Mouse (Mus musculus): ENCODE data around the gene Zfyve28. TPM values are rescaled to one million over a fixed set of nuclear protein-coding genes. Genes with fewer than 3 reads are reported as not detected.
A peak's percentile ranks its signal among the peaks of the same experiment; 100 is the strongest.

The Zfyve28 gene
- polyA plus RNA-seq, 1 experiment from 2014 or later, result 0.29 TPM

- H3K27me3 ChIP-seq (ENCODE audit: control insufficient read depth, insufficient read depth, low read length), result peaks cover 10% of the 10 kb centered on the region
- peak overlapping the region; percentile 32; the same call in 1 of the 2 replicates for H3K4me2 ChIP-seq
- ATAC-seq (replicated peaks; ENCODE audit: insufficient number of reproducible peaks, low FRiP score, low TSS enrichment), result peak; percentile 57
- no peak overlapping the region for H3K4me3 ChIP-seq (ENCODE audit: low read depth, low read length)
- no peaks in the 10 kb centered on the region for H3K36me3 ChIP-seq (ENCODE audit: control insufficient read depth, insufficient read depth, low read length)
- no peak overlapping the region for H3K9ac ChIP-seq (ENCODE audit: low read depth, low read length)
- 19% methylated on average over 9 of the region's 9 CpGs for WGBS (ENCODE audit: insufficient replicate concordance)
- peaks cover 21% of the 10 kb centered on the region for H3K4me1 ChIP-seq (ENCODE audit: control insufficient read depth, insufficient read depth, low read length)
- no peaks in the 10 kb centered on the region for H3K9me3 ChIP-seq (replicated peaks; ENCODE audit: control insufficient read depth, low read length)
- H3K27ac ChIP-seq (ENCODE audit: low read depth, low read length), result no peak overlapping the region
These were observed 70.5 kb downstream of the Zfyve28 start for GRCm38 (mm10) chr5:34217756-34218155.

- H3K27ac ChIP-seq (ENCODE audit: low read depth, low read length), result no peak overlapping the region
- H3K27me3 ChIP-seq (ENCODE audit: control insufficient read depth, insufficient read depth, low read length), result peaks cover 14% of the 10 kb centered on the region
- WGBS (ENCODE audit: insufficient replicate concordance), result 83% methylated on average over 7 of the region's 7 CpGs
- no peaks in the 10 kb centered on the region for H3K36me3 ChIP-seq (ENCODE audit: control insufficient read depth, insufficient read depth, low read length)
- no peak overlapping the region for H3K4me2 ChIP-seq
- ATAC-seq (replicated peaks; ENCODE audit: insufficient number of reproducible peaks, low FRiP score, low TSS enrichment), result no peak
- H3K4me1 ChIP-seq (ENCODE audit: control insufficient read depth, insufficient read depth, low read length), result peaks cover 21% of the 10 kb centered on the region
- H3K4me3 ChIP-seq (ENCODE audit: low read depth, low read length), result no peak overlapping the region
- no peaks in the 10 kb centered on the region for H3K9me3 ChIP-seq (replicated peaks; ENCODE audit: control insufficient read depth, low read length)
- no peak overlapping the region for H3K9ac ChIP-seq (ENCODE audit: low read depth, low read length)
These were observed 72.2 kb downstream of the Zfyve28 start for GRCm38 (mm10) chr5:34216025-34216424.

GRCm38 (mm10) chr5:34213659-34214058 is 74.6 kb downstream of the Zfyve28 start:
- Histone ChIP-seq H3K9ac (ENCODE audit: low read depth, low read length) (no peak overlapping the region), H3K27me3 (ENCODE audit: control insufficient read depth, insufficient read depth, low read length) (peaks cover 10% of the 10 kb centered on the region), H3K4me1 (ENCODE audit: control insufficient read depth, insufficient read depth, low read length) (peaks cover 18% of the 10 kb centered on the region), H3K27ac (ENCODE audit: low read depth, low read length) (no peak overlapping the region), H3K4me3 (ENCODE audit: low read depth, low read length) (no peak overlapping the region), H3K4me2 (no peak overlapping the region), H3K36me3 (ENCODE audit: control insufficient read depth, insufficient read depth, low read length) (no peaks in the 10 kb centered on the region), H3K9me3 (replicated peaks; ENCODE audit: control insufficient read depth, low read length) (no peaks in the 10 kb centered on the region)
- ATAC-seq (replicated peaks; ENCODE audit: insufficient number of reproducible peaks, low FRiP score, low TSS enrichment), result no peak
- WGBS (ENCODE audit: insufficient replicate concordance), result 51% methylated on average over 8 of the region's 8 CpGs

- H3K9ac ChIP-seq (ENCODE audit: low read depth, low read length), result no peak overlapping the region
- H3K4me3 ChIP-seq (ENCODE audit: low read depth, low read length), result no peak overlapping the region
- no peak overlapping the region for H3K4me2 ChIP-seq
- no peak overlapping the region for H3K27ac ChIP-seq (ENCODE audit: low read depth, low read length)
- ATAC-seq (replicated peaks; ENCODE audit: insufficient number of reproducible peaks, low FRiP score, low TSS enrichment), result no peak
- H3K36me3 ChIP-seq (ENCODE audit: control insufficient read depth, insufficient read depth, low read length), result no peaks in the 10 kb centered on the region
- H3K27me3 ChIP-seq (ENCODE audit: control insufficient read depth, insufficient read depth, low read length), result peaks cover 8% of the 10 kb centered on the region
- H3K4me1 ChIP-seq (ENCODE audit: control insufficient read depth, insufficient read depth, low read length), result peaks cover 9% of the 10 kb centered on the region
- H3K9me3 ChIP-seq (replicated peaks; ENCODE audit: control insufficient read depth, low read length), result no peaks in the 10 kb centered on the region
- 14% methylated on average over 1 of the region's 1 CpGs for WGBS (ENCODE audit: insufficient replicate concordance)
These were observed 78.0 kb downstream of the Zfyve28 start for GRCm38 (mm10) chr5:34210279-34210678.

GRCm38 (mm10) chr5:34207503-34207902 is 80.7 kb downstream of the Zfyve28 start:
- ATAC-seq (replicated peaks; ENCODE audit: insufficient number of reproducible peaks, low FRiP score, low TSS enrichment), result no peak
- Histone ChIP-seq H3K4me3 (ENCODE audit: low read depth, low read length) (no peak overlapping the region), H3K9ac (ENCODE audit: low read depth, low read length) (no peak overlapping the region), H3K4me2 (no peak overlapping the region), H3K9me3 (replicated peaks; ENCODE audit: control insufficient read depth, low read length) (no peaks in the 10 kb centered on the region), H3K27ac (ENCODE audit: low read depth, low read length) (no peak overlapping the region), H3K27me3 (ENCODE audit: control insufficient read depth, insufficient read depth, low read length) (0 out of 2 replicates have a peak, but pooled peaks cover 4% of the 10 kb centered on the region), H3K4me1 (ENCODE audit: control insufficient read depth, insufficient read depth, low read length) (peaks cover 9% of the 10 kb centered on the region), H3K36me3 (ENCODE audit: control insufficient read depth, insufficient read depth, low read length) (no peaks in the 10 kb centered on the region)
- WGBS (ENCODE audit: insufficient replicate concordance), result 54% methylated on average over 3 of the region's 3 CpGs

GRCm38 (mm10) chr5:34205788-34206187 is 82.5 kb downstream of the Zfyve28 start:
- no peaks in the 10 kb centered on the region for H3K27me3 ChIP-seq (ENCODE audit: control insufficient read depth, insufficient read depth, low read length)
- no peaks in the 10 kb centered on the region for H3K36me3 ChIP-seq (ENCODE audit: control insufficient read depth, insufficient read depth, low read length)
- H3K4me2 ChIP-seq, result no peak overlapping the region
- H3K27ac ChIP-seq (ENCODE audit: low read depth, low read length), result no peak overlapping the region
- no peak overlapping the region for H3K9ac ChIP-seq (ENCODE audit: low read depth, low read length)
- 18% methylated on average over 2 of the region's 2 CpGs for WGBS (ENCODE audit: insufficient replicate concordance)
- H3K4me1 ChIP-seq (ENCODE audit: control insufficient read depth, insufficient read depth, low read length), result peaks cover 16% of the 10 kb centered on the region
- ATAC-seq (replicated peaks; ENCODE audit: insufficient number of reproducible peaks, low FRiP score, low TSS enrichment), result no peak
- no peak overlapping the region for H3K4me3 ChIP-seq (ENCODE audit: low read depth, low read length)
- no peaks in the 10 kb centered on the region for H3K9me3 ChIP-seq (replicated peaks; ENCODE audit: control insufficient read depth, low read length)

GRCm38 (mm10) chr5:34204911-34205310 is 83.3 kb downstream of the Zfyve28 start:
- no peaks in the 10 kb centered on the region for H3K27me3 ChIP-seq (ENCODE audit: control insufficient read depth, insufficient read depth, low read length)
- H3K4me3 ChIP-seq (ENCODE audit: low read depth, low read length), result no peak overlapping the region
- H3K9ac ChIP-seq (ENCODE audit: low read depth, low read length), result no peak overlapping the region
- no peak for ATAC-seq (replicated peaks; ENCODE audit: insufficient number of reproducible peaks, low FRiP score, low TSS enrichment)
- WGBS (ENCODE audit: insufficient replicate concordance), result 69% methylated on average over 2 of the region's 2 CpGs
- H3K4me2 ChIP-seq, result no peak overlapping the region
- H3K4me1 ChIP-seq (ENCODE audit: control insufficient read depth, insufficient read depth, low read length), result peaks cover 16% of the 10 kb centered on the region
- H3K27ac ChIP-seq (ENCODE audit: low read depth, low read length), result no peak overlapping the region
- H3K9me3 ChIP-seq (replicated peaks; ENCODE audit: control insufficient read depth, low read length), result no peaks in the 10 kb centered on the region
- no peaks in the 10 kb centered on the region for H3K36me3 ChIP-seq (ENCODE audit: control insufficient read depth, insufficient read depth, low read length)

GRCm38 (mm10) chr5:34202006-34202405 is 86.2 kb downstream of the Zfyve28 start:
- H3K27me3 ChIP-seq (ENCODE audit: control insufficient read depth, insufficient read depth, low read length), result no peaks in the 10 kb centered on the region
- WGBS (ENCODE audit: insufficient replicate concordance), result 73% methylated on average over 4 of the region's 4 CpGs
- H3K4me3 ChIP-seq (ENCODE audit: low read depth, low read length), result no peak overlapping the region
- no peak overlapping the region for H3K4me2 ChIP-seq
- no peaks in the 10 kb centered on the region for H3K36me3 ChIP-seq (ENCODE audit: control insufficient read depth, insufficient read depth, low read length)
- ATAC-seq (replicated peaks; ENCODE audit: insufficient number of reproducible peaks, low FRiP score, low TSS enrichment), result no peak
- H3K9me3 ChIP-seq (replicated peaks; ENCODE audit: control insufficient read depth, low read length), result no peaks in the 10 kb centered on the region
- H3K9ac ChIP-seq (ENCODE audit: low read depth, low read length), result no peak overlapping the region
- H3K4me1 ChIP-seq (ENCODE audit: control insufficient read depth, insufficient read depth, low read length), result peaks cover 14% of the 10 kb centered on the region
- no peak overlapping the region for H3K27ac ChIP-seq (ENCODE audit: low read depth, low read length)

- no peaks in the 10 kb centered on the region for H3K27me3 ChIP-seq (ENCODE audit: control insufficient read depth, insufficient read depth, low read length)
- H3K9ac ChIP-seq (ENCODE audit: low read depth, low read length), result no peak overlapping the region
- H3K4me2 ChIP-seq, result no peak overlapping the region
- H3K9me3 ChIP-seq (replicated peaks; ENCODE audit: control insufficient read depth, low read length), result no peaks in the 10 kb centered on the region
- H3K27ac ChIP-seq (ENCODE audit: low read depth, low read length), result no peak overlapping the region
- 61% methylated on average over 2 of the region's 2 CpGs for WGBS (ENCODE audit: insufficient replicate concordance)
- H3K4me3 ChIP-seq (ENCODE audit: low read depth, low read length), result no peak overlapping the region
- peaks cover 14% of the 10 kb centered on the region for H3K4me1 ChIP-seq (ENCODE audit: control insufficient read depth, insufficient read depth, low read length)
- no peak for ATAC-seq (replicated peaks; ENCODE audit: insufficient number of reproducible peaks, low FRiP score, low TSS enrichment)
- H3K36me3 ChIP-seq (ENCODE audit: control insufficient read depth, insufficient read depth, low read length), result no peaks in the 10 kb centered on the region
These were observed 86.9 kb downstream of the Zfyve28 start for GRCm38 (mm10) chr5:34201396-34201795.
